Mouse (Mus musculus) lung, adult 2 months (tissue): ENCODE measurements at regions not wholly inside any gene's neighbourhood (a gene's known extent, or its start where the extent isn't known, plus 50 kb on each side); places are given as distances from the start of the nearest gene placed in this dataset.

Source experiments
- DNase-seq: peaks from one replicate; pipeline ENCODE4 v3.0.0; 2022
- H3K4me1 ChIP-seq: fragments of 200-500 bp; 2 replicates; pipeline ENCODE4 v1.6.1; 2011; ENCODE audit warnings: low read length; ENCODE audit not compliant: control insufficient read depth, insufficient read depth
- H3K4me3 ChIP-seq: fragments of 200-500 bp; replicated peaks from 2 replicates; pipeline ENCODE3; 2011; ENCODE audit warnings: low read depth, mild to moderate bottlenecking, control low read depth, low read length; ENCODE audit errors: extremely low read depth
- CTCF ChIP-seq: fragments of 200-500 bp; IDR thresholded peaks from 2 replicates; pipeline ENCODE4 v1.5.1; 2011; ENCODE audit warnings: mild to moderate bottlenecking, low read length, control low read depth; ENCODE audit not compliant: insufficient read depth
- POLR2A ChIP-seq: fragments of 200-500 bp; IDR thresholded peaks from 2 replicates; pipeline ENCODE4 v1.6.1; 2011; ENCODE audit warnings: low read depth, mild to moderate bottlenecking, control low read depth, low read length, borderline replicate concordance; ENCODE audit errors: extremely low read depth
- WGBS: fragments of 180-500 bp; shearing (Covaris S2); methylation state at CpG from one replicate; pipeline ENCODE4 v1.1.7; 2018; 5-methylcytosine and 5-hydroxymethylcytosine counted together

DNA sequence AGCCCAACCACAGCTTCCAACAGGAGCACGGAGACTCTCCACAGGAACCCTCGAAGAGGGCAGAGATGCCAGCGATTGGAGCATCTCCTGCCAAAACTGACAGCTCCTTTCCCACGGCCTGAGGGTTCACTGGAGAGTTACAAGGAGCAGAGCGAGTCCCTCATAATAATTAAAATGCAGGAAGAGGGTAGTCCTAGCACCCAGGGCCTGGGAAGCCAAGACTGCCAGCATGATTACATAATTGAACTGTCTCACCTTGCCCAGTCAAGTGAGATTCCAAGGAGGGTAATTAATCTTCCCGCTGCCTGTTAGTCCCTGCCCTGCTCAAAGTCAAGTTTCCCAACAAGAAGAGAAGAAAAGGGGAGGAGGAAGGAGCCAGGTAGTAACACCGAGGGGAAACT, 319.5 kb upstream of the Noct start:
- TF ChIP-seq CTCF (no peak), POLR2A (no peak)
- Histone ChIP-seq H3K4me1 (no peaks in the 10 kb centered on the region), H3K4me3 (no peak overlapping the region)
- WGBS, result 54% methylated on average over 7 of the region's 7 CpGs
- peak; percentile 5 for DNase-seq

- TF ChIP-seq CTCF (no peak), POLR2A (no peak)
- Histone ChIP-seq H3K4me1 (no peaks in the 10 kb centered on the region), H3K4me3 (no peak overlapping the region)
- WGBS, result 37% methylated on average over 16 of the region's 16 CpGs
- peak; percentile 11 for DNase-seq
These were observed 318.8 kb upstream of the Noct start for GRCm38 (mm10) chr3:50905274-50905992.

DNA sequence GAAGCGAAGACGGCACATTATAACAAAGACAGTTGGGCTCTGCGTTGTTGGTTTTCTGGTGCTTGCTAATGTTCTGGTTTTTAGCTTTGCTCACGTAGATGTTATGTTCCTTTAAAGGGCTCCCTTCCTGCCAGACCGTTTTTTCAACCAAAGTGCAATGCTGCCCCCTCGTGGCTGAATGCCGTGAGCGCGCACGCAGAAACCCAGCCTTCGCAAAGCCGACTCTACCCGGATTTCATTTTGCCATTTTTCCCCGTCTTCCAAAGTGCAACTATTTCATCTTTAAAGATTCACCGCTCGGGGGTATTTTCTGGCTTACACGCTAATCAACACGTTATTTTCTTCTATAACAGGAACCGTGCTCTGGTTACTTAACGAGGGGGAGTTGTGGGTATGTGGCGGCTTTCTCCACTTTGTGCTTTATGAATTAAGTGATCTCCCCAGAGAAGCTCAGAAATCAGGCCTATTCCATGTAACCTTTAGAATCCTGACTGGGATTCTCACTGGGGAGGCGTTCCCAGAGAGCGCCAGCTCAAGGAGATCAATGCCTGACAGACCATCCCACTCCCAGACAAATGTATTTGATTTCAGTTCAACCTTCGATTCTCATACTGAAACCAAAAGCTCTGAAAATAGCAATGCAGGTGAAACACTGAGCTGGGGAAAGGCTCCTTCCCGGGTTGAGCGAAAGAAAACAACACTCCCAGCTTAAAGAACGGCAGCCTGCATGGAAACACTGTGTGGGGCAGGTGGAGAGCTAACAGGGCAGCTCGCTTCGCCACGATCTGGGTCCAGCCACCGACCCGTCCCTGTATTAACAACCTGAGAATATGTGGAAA, 318.0 kb upstream of the Noct start:
- peak; percentile 92 for DNase-seq
- Histone ChIP-seq H3K4me1 (no peaks in the 10 kb centered on the region), H3K4me3 (peak overlapping the region; percentile 38)
- TF ChIP-seq POLR2A (no peak), CTCF (peak; percentile 89)
- 12% methylated on average over 32 of the region's 32 CpGs for WGBS

- DNase-seq, result no peak
- TF ChIP-seq CTCF (no peak), POLR2A (no peak)
- WGBS, result 87% methylated on average over 5 of the region's 5 CpGs
These were observed 311.2 kb upstream of the Noct start for GRCm38 (mm10) chr3:50912980-50913518.

GRCm38 (mm10) chr3:50914866-50915365, 309.3 kb upstream of the Noct start:
- Histone ChIP-seq H3K4me1 (no peaks in the 10 kb centered on the region), H3K4me3 (no peak overlapping the region)
- no peak for TF ChIP-seq CTCF
- TF ChIP-seq POLR2A, result no peak
- WGBS, result 83% methylated on average over 14 of the region's 14 CpGs
- DNase-seq, result no peak

More at GRCm38 (mm10) chr3:50912980-50913518, 311.2 kb upstream of the Noct start:
- Histone ChIP-seq H3K4me1 (no peaks in the 10 kb centered on the region), H3K4me3 (no peak overlapping the region)

GRCm38 (mm10) chr3:50916305-50916854, 307.9 kb upstream of the Noct start:
- H3K4me1 ChIP-seq, result no peaks in the 10 kb centered on the region
- no peak for TF ChIP-seq POLR2A
- TF ChIP-seq CTCF, result no peak
- DNase-seq, result no peak
- 73% methylated on average over 5 of the region's 5 CpGs for WGBS
- H3K4me3 ChIP-seq, result no peak overlapping the region

DNA sequence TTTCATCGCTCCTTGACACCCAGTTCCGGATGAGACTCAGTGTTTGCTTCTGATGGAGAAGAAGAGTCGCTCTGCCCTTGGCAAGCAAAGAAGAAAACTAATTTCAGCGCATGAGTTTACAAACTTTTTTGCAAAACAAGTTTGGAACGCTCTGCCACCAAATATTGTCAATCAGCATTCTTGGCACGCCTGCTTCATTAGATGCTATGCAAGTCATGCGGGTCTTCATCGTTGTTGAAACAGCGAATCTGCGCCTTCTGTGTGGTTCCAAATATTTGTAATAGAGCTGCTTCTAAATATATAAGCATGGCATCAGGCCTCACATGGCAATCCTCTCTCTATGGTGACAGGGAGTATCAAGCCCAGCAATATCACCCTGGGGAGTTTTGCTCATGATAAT, 301.9 kb upstream of the Noct start:
- TF ChIP-seq POLR2A, result no peak
- no peak for TF ChIP-seq CTCF
- Histone ChIP-seq H3K4me3 (no peak overlapping the region), H3K4me1 (no peaks in the 10 kb centered on the region)
- WGBS, result 84% methylated on average over 10 of the region's 10 CpGs
- DNase-seq, result no peak

DNA sequence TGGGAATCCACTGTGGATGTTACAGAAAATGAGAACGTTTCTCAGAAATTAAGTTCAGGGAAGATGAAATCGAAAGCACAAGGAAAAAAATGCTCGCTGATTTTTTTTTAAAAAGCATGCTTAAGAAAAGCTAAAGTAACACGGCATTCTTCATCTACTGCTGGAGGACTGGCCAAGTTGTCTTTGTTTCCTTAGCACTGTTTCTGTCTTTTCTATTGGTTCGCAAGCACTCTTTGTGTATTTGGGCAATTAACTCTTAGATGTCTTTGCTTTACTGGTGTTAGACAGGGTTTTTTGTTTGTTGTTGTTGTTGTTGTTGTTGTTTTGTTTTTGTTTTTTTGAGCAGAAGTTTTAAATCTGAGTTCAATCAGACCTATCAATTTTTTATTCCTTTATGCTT, 301.4 kb upstream of the Noct start:
- DNase-seq, result no peak
- Histone ChIP-seq H3K4me1 (no peaks in the 10 kb centered on the region), H3K4me3 (no peak overlapping the region)
- 69% methylated on average over 5 of the region's 5 CpGs for WGBS
- no peak for TF ChIP-seq CTCF
- TF ChIP-seq POLR2A, result no peak

GRCm38 (mm10) chr3:50923327-50923726, 300.9 kb upstream of the Noct start:
- Histone ChIP-seq H3K4me1 (no peaks in the 10 kb centered on the region), H3K4me3 (no peak overlapping the region)
- 83% methylated on average over 7 of the region's 7 CpGs for WGBS
- TF ChIP-seq POLR2A, result no peak
- TF ChIP-seq CTCF, result no peak
- no peak for DNase-seq
